Mouse (Mus musculus): ENCODE measurements around the gene Nck1. TPM values are rescaled to one million over a fixed set of nuclear protein-coding genes. Genes with fewer than 3 reads are reported as not detected.

Gene Nck1
- total and polyA plus RNA-seq, 3 experiments, result 16.7 to 27.4 (median 25.2) TPM

GRCm38 (mm10) chr9:100546594-100546910 is 618 bp upstream of the Nck1 start:
- Histone ChIP-seq H3K27me3 (replicated peaks) (no peaks in the 10 kb centered on the region), H3K4me3 (replicated peaks in 1 of 3; ENCODE audit: low read depth in 2 of 3, low read length in 2 of 3, poor library complexity in 1 of 3) (peak overlapping the region; percentile 64 to 83 (median 77)), H3K4me1 (ENCODE audit: control insufficient read depth in 1 of 2, insufficient read depth in 2 of 2) (peaks cover 0 to 21% of the 10 kb centered on the region in 2 experiments; a peak in 1 of 4 replicates), H3K4me2 (ENCODE audit: insufficient read depth, low read depth, poor library complexity, severe bottlenecking) (peak overlapping the region; percentile 65), H3K36me3 (replicated peaks in 1 of 2; ENCODE audit: control insufficient read depth in 1 of 2, insufficient read depth in 1 of 2, low read length in 1 of 2) (peaks cover 0 to 5% of the 10 kb centered on the region in 2 experiments), H3K79me2 (replicated peaks; ENCODE audit: control insufficient read depth, extremely low read depth, insufficient read depth, poor library complexity, severe bottlenecking) (peaks cover 33% of the 10 kb centered on the region), H3K27ac (ENCODE audit: insufficient read depth, low read depth) (no peak overlapping the region), H3K9ac (ENCODE audit: insufficient read depth, low read depth) (peak overlapping the region; percentile 76), H3K9me3 (replicated peaks; ENCODE audit: low read length) (peaks cover 8% of the 10 kb centered on the region)
- dilution Hi-C loops (cut with MboI; ENCODE audit: extremely low pct_ligation_motif_present, extremely low pct_unique_long_range_greater_than_20kb, low sequenced_read_pairs) (no loop called here), in situ Hi-C loops (cut with MboI; ENCODE audit: low pct_ligation_motif_present, low pct_unique_long_range_greater_than_20kb, low sequenced_read_pairs) (no loop called here)
- DNase-seq (ENCODE audit: extremely low read depth), result peak; percentile 31
- TF ChIP-seq USF1 (IDR thresholded peaks at IDR 0.05; ENCODE audit: low read depth, low read length), result no peak
- TF ChIP-seq CTCF (conservative IDR thresholded peaks at IDR 0.05 in 1 of 2, IDR thresholded peaks at IDR 0.05 in 1 of 2; ENCODE audit: low read depth in 2 of 2, low read length in 2 of 2), result 0 out of 4 replicates have a peak, but pooled peaks of 1 of the 2 experiments have one; percentile 6
- 0 out of 2 replicates have a peak, but pooled peaks have one; percentile 28 for TF ChIP-seq SIN3A (IDR thresholded peaks at IDR 0.05; ENCODE audit: low read length)

- H3K4me3 ChIP-seq (replicated peaks in 1 of 3; ENCODE audit: low read depth in 2 of 3, low read length in 2 of 3, poor library complexity in 1 of 3), result peak overlapping the region; percentile 83 to 96 (median 83)
- H3K4me2 ChIP-seq (ENCODE audit: insufficient read depth, low read depth, poor library complexity, severe bottlenecking), result peak overlapping the region; percentile 62
- no peak for TF ChIP-seq TCF12 (IDR thresholded peaks at IDR 0.05; ENCODE audit: low read depth, low read length)
- no peak for TF ChIP-seq HCFC1 (IDR thresholded peaks at IDR 0.05; ENCODE audit: low read depth, low read length)
- no peak for TF ChIP-seq MAZ (IDR thresholded peaks at IDR 0.05; ENCODE audit: low read depth, low read length)
- TF ChIP-seq ZKSCAN1 (IDR thresholded peaks at IDR 0.05; ENCODE audit: borderline replicate concordance, low read depth, low read length), result no peak
- TF ChIP-seq CTCF (conservative IDR thresholded peaks at IDR 0.05 in 1 of 2, IDR thresholded peaks at IDR 0.05 in 1 of 2; ENCODE audit: low read depth in 2 of 2, low read length in 2 of 2), result no peak
- TF ChIP-seq KAT2A (IDR thresholded peaks at IDR 0.05; ENCODE audit: insufficient replicate concordance, low read length), result 0 out of 2 replicates have a peak, but pooled peaks have one; percentile 3
- no peak for TF ChIP-seq NELFE (IDR thresholded peaks at IDR 0.05; ENCODE audit: low read depth, low read length)
- no peak for TF ChIP-seq GABPA (IDR thresholded peaks at IDR 0.05; ENCODE audit: insufficient replicate concordance, low read depth, low read length)
- no peak; the same call in 1 of the 2 replicates for TF ChIP-seq MXI1 (IDR thresholded peaks at IDR 0.05; ENCODE audit: low read depth, low read length)
- no peak for TF ChIP-seq MAX (IDR thresholded peaks at IDR 0.05; ENCODE audit: low read length)
- no peak for TF ChIP-seq POLR2A (IDR thresholded peaks at IDR 0.05; ENCODE audit: low read depth, low read length)
- TF ChIP-seq PAX5 (IDR thresholded peaks at IDR 0.05; ENCODE audit: low read length), result no peak
- peak; percentile 26; the same call in 1 of the 2 replicates for TF ChIP-seq SIN3A (IDR thresholded peaks at IDR 0.05; ENCODE audit: low read length)
- peaks cover 0 to 10% of the 10 kb centered on the region in 2 experiments for H3K36me3 ChIP-seq (replicated peaks in 1 of 2; ENCODE audit: control insufficient read depth in 1 of 2, insufficient read depth in 1 of 2, low read length in 1 of 2)
- peaks cover 44% of the 10 kb centered on the region for H3K79me2 ChIP-seq (replicated peaks; ENCODE audit: control insufficient read depth, extremely low read depth, insufficient read depth, poor library complexity, severe bottlenecking)
- dilution Hi-C loops (cut with MboI; ENCODE audit: extremely low pct_ligation_motif_present, extremely low pct_unique_long_range_greater_than_20kb, low sequenced_read_pairs) (no loop called here), in situ Hi-C loops (cut with MboI; ENCODE audit: low pct_ligation_motif_present, low pct_unique_long_range_greater_than_20kb, low sequenced_read_pairs) (no loop called here)
- peak overlapping the region; percentile 55 for H3K9ac ChIP-seq (ENCODE audit: insufficient read depth, low read depth)
- peaks cover 0 to 29% of the 10 kb centered on the region in 2 experiments; a peak in 2 of 4 replicates for H3K4me1 ChIP-seq (ENCODE audit: control insufficient read depth in 1 of 2, insufficient read depth in 2 of 2)
- DNase-seq (ENCODE audit: extremely low read depth), result peak; percentile 45
- H3K27me3 ChIP-seq (replicated peaks), result no peaks in the 10 kb centered on the region
- H3K9me3 ChIP-seq (replicated peaks; ENCODE audit: low read length), result peaks cover 8% of the 10 kb centered on the region
- H3K27ac ChIP-seq (ENCODE audit: insufficient read depth, low read depth), result peak overlapping the region; percentile 83; the same call in 1 of the 2 replicates
These were observed 803 bp downstream of the Nck1 start for GRCm38 (mm10) chr9:100544948-100545714.
